Mouse (Mus musculus) embryonic fibroblast, embryonic 13.5 days (primary cell): ENCODE data around the gene Otulin. TPM values are rescaled to one million over a fixed set of nuclear protein-coding genes. Genes with fewer than 3 reads are reported as not detected.

Source experiments
- H3K27ac ChIP-seq: 2 replicates; pipeline ENCODE4 v1.5.1; 2012; ENCODE audit warnings: low read length, control low read depth, inconsistent platforms; ENCODE audit not compliant: insufficient read depth
- H3K4me1 ChIP-seq: 2 replicates; pipeline ENCODE4 v1.6.1; 2011; ENCODE audit warnings: low read length; ENCODE audit not compliant: control insufficient read depth, insufficient read depth
- H3K4me3 ChIP-seq: 2 replicates; pipeline ENCODE4 v1.5.1; 2011; ENCODE audit warnings: mild to moderate bottlenecking, control low read depth, low read length; ENCODE audit not compliant: insufficient read depth
- CTCF ChIP-seq: IDR thresholded peaks from 2 replicates; pipeline ENCODE4 v1.5.1; 2011; ENCODE audit warnings: mild to moderate bottlenecking, control low read depth, low read length, moderate library complexity, borderline replicate concordance; ENCODE audit not compliant: insufficient read depth
- POLR2A ChIP-seq: IDR thresholded peaks from 2 replicates; pipeline ENCODE4 v1.6.1; 2011; ENCODE audit warnings: low read depth, mild to moderate bottlenecking, control low read depth, low read length, moderate library complexity
- polyA plus RNA-seq: library from polyadenylated mRNA; stranded (reverse); fragments of >200 nt; gene quantifications from 2 replicates; pipeline ENCODE4 v1.2.4, GENCODE M21; 2011; ENCODE audit warnings: low read depth; ENCODE audit not compliant: missing spikeins, insufficient read length

Gene Otulin
- polyA plus RNA-seq, 1 experiment: 23.3 TPM

GRCm38 (mm10) chr15:27597516-27597915, 33.0 kb downstream of the Otulin start:
- no peak overlapping the region for H3K27ac ChIP-seq
- no peak overlapping the region for H3K4me3 ChIP-seq
- TF ChIP-seq POLR2A (no peak), CTCF (no peak)
- peaks cover 10% of the 10 kb centered on the region for H3K4me1 ChIP-seq

GRCm38 (mm10) chr15:27596463-27597140, 33.9 kb downstream of the Otulin start:
- no peak for TF ChIP-seq CTCF
- TF ChIP-seq POLR2A: no peak
- no peak overlapping the region for H3K4me3 ChIP-seq
- peaks cover 10% of the 10 kb centered on the region for H3K4me1 ChIP-seq
- H3K27ac ChIP-seq: peak overlapping the region; percentile 64

- H3K4me3 ChIP-seq: no peak overlapping the region
- no peak for TF ChIP-seq CTCF
- no peak for TF ChIP-seq POLR2A
- peaks cover 10% of the 10 kb centered on the region for H3K4me1 ChIP-seq
- no peak overlapping the region for H3K27ac ChIP-seq
Observed at GRCm38 (mm10) chr15:27595560-27595959, 34.9 kb downstream of the Otulin start.

DNA sequence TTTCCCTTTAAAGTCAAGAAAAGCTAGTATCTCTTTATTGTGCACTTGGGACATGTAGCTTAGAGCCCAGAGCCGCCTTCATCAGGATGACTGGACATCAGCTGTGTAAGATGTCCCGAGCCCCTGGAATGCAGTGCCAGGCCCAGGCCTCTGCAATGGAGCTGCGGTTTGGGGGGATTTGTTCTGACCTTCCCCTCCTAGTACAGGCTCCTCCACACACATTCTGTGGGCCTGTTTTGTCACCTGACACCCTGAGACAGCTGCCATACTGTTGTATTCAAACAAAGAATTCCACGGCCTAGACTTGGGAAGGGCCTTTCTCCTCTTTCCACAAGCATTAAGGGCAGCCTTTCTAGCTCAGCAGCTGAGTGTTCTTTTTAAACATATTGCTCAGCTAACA, 35.5 kb downstream of the Otulin start:
- peaks cover 10% of the 10 kb centered on the region for H3K4me1 ChIP-seq
- no peak overlapping the region for H3K27ac ChIP-seq
- no peak overlapping the region for H3K4me3 ChIP-seq
- TF ChIP-seq POLR2A (no peak), CTCF (no peak)

GRCm38 (mm10) chr15:27593717-27594116, 36.8 kb downstream of the Otulin start:
- no peak for TF ChIP-seq CTCF
- TF ChIP-seq POLR2A: no peak
- Histone ChIP-seq H3K4me1 (peaks cover 10% of the 10 kb centered on the region), H3K27ac (no peak overlapping the region)

DNA sequence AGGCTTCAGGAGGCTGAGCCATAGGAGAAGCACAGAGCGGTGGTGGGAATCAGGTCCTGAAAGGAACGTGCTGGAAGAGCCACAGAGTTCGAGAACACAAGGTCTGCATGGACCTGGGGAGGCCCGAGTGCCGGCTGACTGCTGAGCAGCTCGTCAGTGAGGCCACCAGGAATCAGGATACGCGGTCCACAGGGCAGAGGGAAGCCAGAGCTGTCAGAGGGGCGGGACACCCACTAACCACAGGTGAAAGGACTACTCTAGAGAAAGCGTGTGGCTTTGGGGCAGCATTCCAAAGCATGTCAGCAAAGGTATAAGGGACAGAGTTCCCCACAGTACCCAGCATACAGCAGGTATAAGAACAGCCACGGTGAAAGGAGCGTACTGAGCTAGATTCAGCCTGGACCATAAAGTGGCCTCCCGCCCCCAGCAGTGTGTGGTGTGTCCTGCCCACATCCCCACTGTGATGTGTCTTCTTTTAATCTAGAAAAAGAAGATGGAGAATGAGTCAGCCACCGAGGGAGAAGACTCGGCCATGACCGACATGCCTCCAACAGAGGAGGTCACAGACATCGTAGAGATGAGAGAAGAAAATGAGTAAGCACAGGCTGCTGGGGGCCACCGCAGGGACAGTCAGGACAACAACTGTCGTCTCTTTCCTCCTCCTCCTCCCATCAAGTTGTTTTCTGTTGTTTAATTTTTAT, 37.7 kb downstream of the Otulin start:
- Histone ChIP-seq H3K27ac (no peak overlapping the region), H3K4me3 (no peak overlapping the region), H3K4me1 (peaks cover 10% of the 10 kb centered on the region)
- no peak for TF ChIP-seq POLR2A
- TF ChIP-seq CTCF: no peak

More at GRCm38 (mm10) chr15:27593717-27594116, 36.8 kb downstream of the Otulin start:
- H3K4me3 ChIP-seq: no peak overlapping the region

DNA sequence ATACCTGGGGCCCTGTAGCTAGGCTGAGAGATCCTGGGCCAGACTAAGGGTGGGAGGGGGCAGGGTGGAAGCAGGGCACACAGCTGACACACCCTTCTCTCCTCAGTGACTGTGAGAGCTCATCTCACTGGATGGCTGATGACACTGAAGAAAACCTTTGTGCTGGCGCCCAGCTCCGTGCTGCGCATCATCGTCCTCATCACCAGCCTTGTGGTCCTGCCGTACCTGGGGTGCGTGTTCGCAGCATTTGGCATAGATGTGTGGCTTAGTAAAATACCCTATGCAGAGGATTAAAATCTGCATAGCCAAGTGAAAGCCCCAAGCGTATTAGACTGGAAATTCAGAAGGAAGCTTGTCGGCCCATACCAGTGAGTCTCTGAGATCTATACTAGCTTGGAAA, 39.7 kb downstream of the Otulin start:
- H3K4me1 ChIP-seq: no peaks in the 10 kb centered on the region
- no peak overlapping the region for H3K27ac ChIP-seq
- TF ChIP-seq CTCF (no peak), POLR2A (no peak)
- no peak overlapping the region for H3K4me3 ChIP-seq

DNA sequence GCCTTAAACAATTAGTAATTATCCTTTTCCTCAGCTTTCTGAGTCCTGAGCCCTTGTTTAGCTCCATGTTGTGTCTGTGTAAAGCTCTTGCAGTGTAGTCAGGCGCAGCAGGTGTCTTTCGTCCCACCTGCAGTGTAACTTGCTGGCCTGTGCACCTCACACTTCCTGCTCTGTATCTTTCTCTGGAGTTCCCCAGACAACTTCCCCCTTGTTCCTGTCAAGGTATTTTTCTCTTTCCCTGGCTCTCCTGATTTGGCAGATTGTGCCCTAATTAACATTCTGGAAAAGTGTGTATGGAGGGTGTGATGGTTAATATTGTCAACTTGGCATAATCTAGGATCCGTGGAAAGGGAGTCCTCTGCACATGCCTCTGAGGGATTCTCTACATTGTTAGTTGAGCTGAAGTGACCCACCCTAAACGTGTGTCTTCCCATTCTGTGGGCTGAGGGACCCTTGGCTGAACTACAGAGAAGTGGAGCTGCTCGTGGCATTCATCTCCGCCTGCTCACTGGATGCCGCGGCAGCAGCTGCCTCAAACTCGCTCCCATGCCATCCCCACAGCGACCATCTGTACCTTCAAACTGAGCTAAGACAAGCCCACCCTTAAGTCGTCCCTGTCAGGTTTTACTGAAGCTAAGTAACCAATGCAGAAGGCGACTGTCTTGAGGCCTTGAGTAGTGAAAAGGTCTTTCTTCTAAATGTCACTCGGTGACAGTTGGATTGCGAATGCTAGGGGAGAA, 42.2 kb downstream of the Otulin start:
- TF ChIP-seq CTCF: no peak
- TF ChIP-seq POLR2A: no peak
- no peaks in the 10 kb centered on the region for H3K4me1 ChIP-seq
- no peak overlapping the region for H3K4me3 ChIP-seq
- H3K27ac ChIP-seq: no peak overlapping the region

DNA sequence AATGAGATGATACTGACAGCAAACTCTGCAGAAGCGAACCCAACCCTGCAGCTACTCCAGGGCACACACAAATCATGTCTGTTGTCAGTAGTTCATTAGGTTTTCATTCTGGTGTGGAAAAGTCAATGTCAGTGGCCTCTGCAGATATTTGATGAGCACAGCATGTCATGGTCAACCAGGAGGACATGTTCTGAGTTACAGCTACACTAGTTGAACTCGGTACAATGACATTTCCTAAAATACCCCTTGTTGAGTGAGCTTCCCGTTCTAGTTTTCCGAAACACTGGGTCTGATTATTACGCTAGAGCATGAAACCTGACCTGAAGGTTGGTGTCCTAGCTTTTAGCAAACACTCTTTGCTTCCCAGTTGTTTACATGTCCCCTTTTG, 44.4 kb downstream of the Otulin start:
- Histone ChIP-seq H3K4me1 (no peaks in the 10 kb centered on the region), H3K4me3 (no peak overlapping the region), H3K27ac (no peak overlapping the region)
- TF ChIP-seq CTCF (no peak), POLR2A (no peak)
